Mouse (Mus musculus) CD4-positive naive resting alpha-beta T cell, adult 76 days (primary cell): ENCODE data around the gene Fev. TPM values are rescaled to one million over a fixed set of nuclear protein-coding genes. Genes with fewer than 3 reads are reported as not detected.

Experiments used
- total RNA-seq: library from RNA; stranded (reverse); gene quantifications from one replicate; pipeline ENCODE4 v1.2.4, GENCODE M21; 2023

Fev gene
- not detected for total RNA-seq

GRCm38 (mm10) chr1:74885369-74886042 is at the start of gene Fev:
TSS of gene Fev (minus strand) at chr1:74885419.

DNA sequence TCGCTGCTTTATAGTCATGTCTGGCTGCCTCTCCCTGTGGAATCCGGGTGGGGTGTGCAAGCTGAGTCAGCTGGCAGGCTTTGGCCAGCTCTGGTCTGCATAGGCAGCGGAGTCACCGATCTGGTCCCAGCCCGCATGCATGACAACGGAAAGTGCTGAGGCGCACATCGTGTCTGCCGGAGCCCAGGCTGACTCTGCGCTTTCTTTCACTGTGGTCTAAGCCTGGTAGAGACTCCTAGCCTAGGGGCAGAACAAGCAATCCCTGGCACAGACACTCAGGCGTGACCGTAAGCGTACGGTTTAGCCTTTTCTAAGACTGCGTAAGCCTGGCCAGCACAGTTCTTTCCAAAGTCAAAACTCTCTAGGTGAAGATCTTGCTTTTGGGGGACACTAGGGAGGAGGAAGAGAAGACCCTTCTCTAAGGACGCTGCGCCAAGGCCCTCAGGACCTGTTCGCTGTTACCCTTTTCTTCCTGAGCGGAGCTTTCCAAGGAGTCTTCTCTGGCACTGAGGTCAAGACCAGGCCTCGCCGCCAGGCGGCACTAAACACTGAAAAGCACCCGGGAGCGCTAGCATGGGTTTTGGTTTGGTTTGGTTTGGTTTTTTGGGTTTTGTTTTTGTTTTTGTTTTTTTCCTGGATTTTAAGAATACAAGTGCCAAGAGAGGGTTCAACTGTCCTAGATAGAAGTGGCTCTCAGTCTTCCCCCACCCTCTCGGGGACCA is 8.1 kb upstream of the Fev start, which contains the start of gene Cryba2:
Cryba2 (minus strand) TSS at position 10 of the 722 bp plus-strand sequence.

DNA sequence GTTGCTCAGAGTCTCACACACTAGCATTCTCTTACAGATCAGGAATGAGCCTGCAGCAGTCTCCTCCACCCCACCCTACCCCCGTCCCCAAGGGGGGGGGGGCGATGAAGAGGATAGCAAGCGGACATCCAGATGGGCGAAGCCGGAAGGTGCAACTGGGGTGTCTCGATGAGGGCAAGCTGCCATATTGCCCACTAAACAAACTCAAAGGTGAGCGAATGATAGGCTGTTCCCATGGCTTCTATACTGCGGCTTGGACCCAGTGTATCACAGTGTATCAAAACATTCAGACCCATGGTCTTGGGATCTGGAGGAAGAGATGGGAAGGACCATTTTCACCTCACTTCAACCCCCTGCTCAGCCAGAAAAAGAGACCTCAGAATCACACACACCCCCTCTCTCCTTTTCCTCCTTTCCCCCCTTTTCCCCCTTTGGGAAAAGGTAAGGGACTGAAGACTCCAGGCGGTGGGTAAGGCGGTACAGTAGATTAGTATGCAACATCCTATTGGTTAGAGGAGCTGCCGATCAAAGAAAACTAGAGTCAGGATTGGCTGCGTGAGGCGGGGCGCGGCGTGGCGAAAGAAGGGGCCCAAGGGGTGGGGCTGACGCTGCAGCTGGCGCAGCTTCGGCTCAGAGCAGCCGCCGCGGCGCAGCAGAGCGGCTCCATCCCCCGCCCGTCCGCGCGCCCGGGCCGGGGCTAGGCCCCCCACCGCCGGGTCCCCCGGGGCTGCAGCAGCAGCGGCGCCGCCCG is 30.7 kb downstream of the Fev start, which contains the start of gene Cdk5r2:
Cdk5r2 (plus strand) TSS at position 629 of the 751 bp plus-strand sequence.

Other genes starting within 250 kb of the Fev start
- 54.8 TPM for gene Ttll4, start 223.7 kb downstream of the Fev start, total RNA-seq
- gene Cyp27a1, start 171.8 kb downstream of the Fev start, total RNA-seq: 3.5 TPM
- not detected for gene Prkag3, start 136.2 kb downstream of the Fev start, total RNA-seq
- not detected for gene Wnt6, start 113.5 kb downstream of the Fev start, total RNA-seq
- 0.62 TPM for gene Wnt10a, start 93.9 kb downstream of the Fev start, total RNA-seq
- not detected for gene Cdk5r2, start 30.5 kb downstream of the Fev start, total RNA-seq
- gene Cryba2, start 7.7 kb upstream of the Fev start, total RNA-seq: not detected
- gene Cfap65, start 50.2 kb upstream of the Fev start, total RNA-seq: not detected
- gene Ihh, start 66.3 kb upstream of the Fev start, total RNA-seq: 0.44 TPM
- 5.0 TPM for gene Nhej1, start 239.8 kb upstream of the Fev start, total RNA-seq
- 5.5 TPM for gene Slc23a3, start 248.5 kb upstream of the Fev start, total RNA-seq